In the genomic region with DNA sequence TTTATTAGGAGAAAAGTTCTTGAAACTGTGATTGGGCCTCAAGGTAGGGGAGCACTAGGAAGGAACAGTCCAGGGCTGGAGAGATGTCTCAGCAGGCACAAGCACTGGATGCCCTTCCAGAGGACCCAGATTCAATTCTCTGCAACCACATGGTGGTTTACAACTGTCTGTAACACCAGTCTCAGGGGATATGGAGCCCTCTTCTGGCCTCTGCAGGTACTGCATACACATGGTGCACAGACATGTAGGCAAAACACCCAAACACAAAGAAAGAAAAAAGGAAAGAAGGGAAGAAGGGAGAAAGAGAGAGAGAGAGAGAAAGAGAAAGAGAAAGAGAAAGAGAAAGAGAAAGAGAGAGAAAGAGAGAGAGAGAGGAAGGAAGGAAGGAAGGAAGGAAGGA, we compare ENCODE assay signal across 14 mouse cellular contexts.
DNase-seq lines count a peak whose midpoint lies in the region; ATAC-seq and TF ChIP-seq lines count a peak whose summit lies in the region.
"Had no signal": no experiment of that assay in that cellular context is flagged by ENCODE, and none has a peak within 500 bp of the region (broad histone marks: within the 10 kb centered on the region; RNA-seq: fewer than 3 reads in every experiment).

No protein-coding gene starts in this region.

- H3K27me3 ChIP-seq in lung, postnatal 0 days (replicated peaks; ENCODE audit: insufficient read depth, low read length): no peaks in the 10 kb centered on the region
- no peaks in the 10 kb centered on the region for H3K27me3 ChIP-seq in forebrain, embryonic 10.5 days (ENCODE audit: poor library complexity, severe bottlenecking)
- H3K27me3 ChIP-seq: embryonic facial prominence, embryonic 15.5 days; limb, embryonic 15.5 days; megakaryocyte, embryonic 14.5 days had no signal

- no peaks in the 10 kb centered on the region for H3K4me1 ChIP-seq in lung, postnatal 0 days (ENCODE audit: insufficient read depth, low read depth, low read length)
- H3K4me1 ChIP-seq in forebrain, embryonic 10.5 days: peaks cover 21% of the 10 kb centered on the region

- TF ChIP-seq EP300 in lung, postnatal 0 days (IDR thresholded peaks at IDR 0.05): no peak

- intact Hi-C loops in gastrocnemius, adult 2 months (cut with DNase I): no loop called here

- H3K27ac ChIP-seq in gastrocnemius, adult 2 months: no peak overlapping the region
- no peak overlapping the region for H3K27ac ChIP-seq in lung, postnatal 0 days (ENCODE audit: low read length)
- H3K27ac ChIP-seq in forebrain, embryonic 10.5 days: no peak overlapping the region
- H3K27ac ChIP-seq: embryonic facial prominence, embryonic 15.5 days; limb, embryonic 15.5 days had no signal

- H3K4me2 ChIP-seq in lung, postnatal 0 days (replicated peaks; ENCODE audit: low read depth, low read length): no peak overlapping the region
- H3K4me2 ChIP-seq: embryonic facial prominence, embryonic 15.5 days; limb, embryonic 15.5 days had no signal

- ATAC-seq in lung, postnatal 0 days: no peak

- H3K36me3 ChIP-seq in lung, postnatal 0 days (ENCODE audit: insufficient read depth, low read length): no peaks in the 10 kb centered on the region
- H3K36me3 ChIP-seq in forebrain, embryonic 10.5 days (replicated peaks): no peaks in the 10 kb centered on the region
- H3K36me3 ChIP-seq: embryonic facial prominence, embryonic 15.5 days; limb, embryonic 15.5 days had no signal

- no peak overlapping the region for H3K9ac ChIP-seq in lung, postnatal 0 days (replicated peaks; ENCODE audit: low read depth)
- H3K9ac ChIP-seq: embryonic facial prominence, embryonic 15.5 days; limb, embryonic 15.5 days had no signal

- no peak overlapping the region for H3K4me3 ChIP-seq in gastrocnemius, adult 2 months
- H3K4me3 ChIP-seq in lung, postnatal 0 days (ENCODE audit: low read depth, low read length): no peak overlapping the region
- no peak overlapping the region for H3K4me3 ChIP-seq in forebrain, embryonic 10.5 days
- H3K4me3 ChIP-seq: embryonic facial prominence, embryonic 15.5 days; limb, embryonic 15.5 days; megakaryocyte, embryonic 14.5 days had no signal

- peak; percentile 33; the same call in 1 of the 2 replicates for TF ChIP-seq CTCF in gastrocnemius, adult 2 months (IDR thresholded peaks at IDR 0.05)
- TF ChIP-seq CTCF in lung, postnatal 0 days (IDR thresholded peaks at IDR 0.05): peak; percentile 57

- DNase-seq in gastrocnemius, adult 2 months: no peak
- no peak for DNase-seq in gastrocnemius, adult 8-10 months (ENCODE audit: low spot score in 2 of 2)
- no peak for DNase-seq in lung, postnatal 0 days (ENCODE audit: low spot score)
- DNase-seq in lung, adult 18-20 months: no peak
- peak; percentile 78 for DNase-seq in ZHBTc4 (ENCODE audit: low read depth, low spot score)
- DNase-seq in thymus, postnatal 4 days: peak; percentile 63
- no peak for DNase-seq in right cerebral cortex, adult 2 months (ENCODE audit: low spot score in 2 of 2)
- DNase-seq in forebrain, embryonic 10.5 days (ENCODE audit: extremely low spot score, low spot score): no peak
- DNase-seq: cerebellum, postnatal 36 days; kidney, adult 2 months; right cerebral cortex, postnatal 4 days had no signal

- no peaks in the 10 kb centered on the region for H3K9me3 ChIP-seq in lung, postnatal 0 days (ENCODE audit: low read length)
- no peaks in the 10 kb centered on the region for H3K9me3 ChIP-seq in forebrain, embryonic 10.5 days
- H3K9me3 ChIP-seq: embryonic facial prominence, embryonic 15.5 days; limb, embryonic 15.5 days had no signal

Comparison
In these comparisons a context has a peak if more than half of its experiments do, and no peak if none do; other contexts are left out.
1. DNase-seq: peak in ZHBTc4 (single experiment) and thymus, postnatal 4 days (single experiment); none in gastrocnemius, adult 2 months (single experiment), gastrocnemius, adult 8-10 months (0 of 2), lung, postnatal 0 days (single experiment), lung, adult 18-20 months (0 of 2), right cerebral cortex, adult 2 months (0 of 2) and forebrain, embryonic 10.5 days (single experiment).